In the genomic region with DNA sequence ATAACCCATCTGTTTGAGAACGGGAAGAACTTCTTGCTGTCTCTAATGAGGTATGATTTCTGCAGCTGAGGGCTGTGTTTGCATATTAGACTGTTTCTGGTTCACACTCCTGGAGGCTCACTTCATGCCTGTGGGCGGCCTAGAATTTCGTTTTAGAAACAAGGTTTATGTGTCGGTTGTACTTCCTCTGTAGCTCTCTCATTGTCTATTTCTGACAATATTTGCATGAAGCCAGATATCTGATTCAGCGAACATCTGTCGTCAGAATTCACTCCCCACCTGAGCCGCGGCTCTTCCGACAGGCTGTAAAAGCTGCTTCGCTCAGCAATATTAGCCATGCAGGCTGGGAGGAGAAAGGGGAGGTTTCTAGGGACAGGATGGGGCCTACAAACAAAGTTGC, we compare ENCODE assay signal across 32 mouse cellular contexts.
A peak's percentile ranks its signal among the peaks of the same experiment; 100 is the strongest.
DNase-seq lines count a peak whose midpoint lies in the region.
"Had no signal": no experiment of that assay in that cellular context is flagged by ENCODE, and none has a peak within 500 bp of the region (broad histone marks: within the 10 kb centered on the region; RNA-seq: fewer than 3 reads in every experiment).

No protein-coding gene starts in this region.

- H3K9me3 ChIP-seq in heart, embryonic 10.5 days: no peaks in the 10 kb centered on the region
- H3K9me3 ChIP-seq: embryonic facial prominence, embryonic 10.5 days; embryonic facial prominence, embryonic 15.5 days; forebrain, embryonic 13.5 days; heart, embryonic 15.5 days; hindbrain, embryonic 12.5 days; kidney, embryonic 15.5 days; limb, embryonic 12.5 days; liver, embryonic 15.5 days; midbrain, embryonic 15.5 days; neural tube, embryonic 15.5 days; stomach, embryonic 15.5 days had no signal

- H3K4me1 ChIP-seq in heart, embryonic 10.5 days: no peaks in the 10 kb centered on the region
- H3K4me1 ChIP-seq: embryonic facial prominence, embryonic 10.5 days; embryonic facial prominence, embryonic 15.5 days; forebrain, embryonic 13.5 days; heart, embryonic 15.5 days; hindbrain, embryonic 12.5 days; kidney, embryonic 15.5 days; limb, embryonic 12.5 days; liver, embryonic 15.5 days; midbrain, embryonic 10.5 days; midbrain, embryonic 15.5 days; neural tube, embryonic 15.5 days; stomach, embryonic 15.5 days had no signal

- DNase-seq in left cerebral cortex, adult 18-20 months (ENCODE audit: low spot score in 2 of 2): peak; percentile 39 to 57
- DNase-seq in left cerebral cortex, postnatal 10 days (ENCODE audit: extremely low spot score in 1 of 2, low spot score in 2 of 2): no peak
- DNase-seq in brain, adult 2 months (ENCODE audit: low read depth, low spot score): peak; percentile 73
- peak; percentile 26 to 63 for DNase-seq in left cerebral cortex, adult 9 months (ENCODE audit: low spot score in 2 of 2)
- peak; percentile 46 to 70 for DNase-seq in right cerebral cortex, postnatal 36 days (ENCODE audit: low spot score in 2 of 2)
- DNase-seq in heart, embryonic 10.5 days (ENCODE audit: low spot score): no peak
- no peak for DNase-seq in heart, postnatal 14 days
- DNase-seq: adrenal gland, adult 2 months; adrenal gland, postnatal 36 days; B cell, adult 2 months; cerebellum, adult 2 months; cerebellum, postnatal 25 days; gastrocnemius, postnatal 10 days; heart, postnatal 36 days; kidney, adult 11 months; kidney, postnatal 25 days; lung, embryonic 14.5 days; retina, postnatal 1 day; thymus, adult 18-20 months; thymus, postnatal 36 days had no signal

- H3K27ac ChIP-seq in heart, embryonic 10.5 days: no peak overlapping the region
- H3K27ac ChIP-seq: embryonic facial prominence, embryonic 10.5 days; embryonic facial prominence, embryonic 15.5 days; forebrain, embryonic 13.5 days; heart, embryonic 15.5 days; hindbrain, embryonic 12.5 days; kidney, embryonic 15.5 days; limb, embryonic 12.5 days; liver, embryonic 15.5 days; midbrain, embryonic 10.5 days; midbrain, embryonic 15.5 days; neural tube, embryonic 15.5 days; stomach, embryonic 15.5 days had no signal

- H3K36me3 ChIP-seq in heart, embryonic 10.5 days: no peaks in the 10 kb centered on the region
- H3K36me3 ChIP-seq: embryonic facial prominence, embryonic 10.5 days; embryonic facial prominence, embryonic 15.5 days; heart, embryonic 15.5 days; hindbrain, embryonic 12.5 days; kidney, embryonic 15.5 days; limb, embryonic 12.5 days; liver, embryonic 15.5 days; midbrain, embryonic 10.5 days; midbrain, embryonic 15.5 days; neural tube, embryonic 15.5 days; stomach, embryonic 15.5 days had no signal

- 89% methylated on average over 10 of the region's 10 CpGs for WGBS in heart, embryonic 10.5 days

- no peaks in the 10 kb centered on the region for H3K27me3 ChIP-seq in heart, embryonic 10.5 days (ENCODE audit: insufficient read depth, poor library complexity, severe bottlenecking)
- H3K27me3 ChIP-seq: embryonic facial prominence, embryonic 15.5 days; forebrain, embryonic 13.5 days; heart, embryonic 15.5 days; hindbrain, embryonic 12.5 days; kidney, embryonic 15.5 days; limb, embryonic 12.5 days; liver, embryonic 15.5 days; midbrain, embryonic 15.5 days; neural tube, embryonic 15.5 days; stomach, embryonic 15.5 days had no signal

- intact Hi-C loops in left cerebral cortex, postnatal 10 days (cut with DNase I): no loop called here
- intact Hi-C loops in heart, postnatal 14 days (cut with DNase I): no loop called here

- H3K4me3 ChIP-seq in heart, embryonic 10.5 days: no peak overlapping the region
- H3K4me3 ChIP-seq: embryonic facial prominence, embryonic 10.5 days; embryonic facial prominence, embryonic 15.5 days; forebrain, embryonic 13.5 days; heart, embryonic 15.5 days; hindbrain, embryonic 12.5 days; kidney, embryonic 15.5 days; limb, embryonic 12.5 days; liver, embryonic 15.5 days; midbrain, embryonic 10.5 days; midbrain, embryonic 15.5 days; neural tube, embryonic 15.5 days; stomach, embryonic 15.5 days had no signal

Comparison
In these comparisons a context has a peak if more than half of its experiments do, and no peak if none do; other contexts are left out.
1. DNase-seq: peak in left cerebral cortex, adult 18-20 months (2 of 2), brain, adult 2 months (single experiment), left cerebral cortex, adult 9 months (2 of 2) and right cerebral cortex, postnatal 36 days (2 of 2); none in left cerebral cortex, postnatal 10 days (0 of 2), heart, embryonic 10.5 days (single experiment) and heart, postnatal 14 days (0 of 2).